Mouse (Mus musculus): Measurements from ENCODE around the gene Rnf157.

Rnf157 gene

DNA sequence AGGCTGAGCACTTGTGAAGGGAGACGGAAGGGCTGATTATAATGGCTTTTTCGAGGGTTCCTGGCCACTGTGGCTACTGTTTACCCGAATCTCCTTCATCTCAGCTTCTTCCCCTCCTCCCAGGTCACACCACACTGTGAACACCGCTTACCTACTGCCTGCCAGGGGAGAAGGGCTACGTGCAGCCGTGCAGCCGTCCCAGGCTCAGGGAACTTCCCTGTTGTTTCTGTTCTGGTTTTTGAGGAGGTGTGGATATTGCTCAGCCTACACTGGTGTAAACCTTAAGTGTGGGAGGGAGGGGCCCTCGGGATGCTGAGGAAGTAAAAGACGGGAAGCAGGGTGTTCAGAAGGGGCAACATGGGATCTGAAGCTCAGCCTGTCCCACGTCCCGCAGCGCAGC is 75.8 kb downstream of the Rnf157 start:
- DNase-seq (ENCODE audit: low spot score in 2 of 2): no peak

DNA sequence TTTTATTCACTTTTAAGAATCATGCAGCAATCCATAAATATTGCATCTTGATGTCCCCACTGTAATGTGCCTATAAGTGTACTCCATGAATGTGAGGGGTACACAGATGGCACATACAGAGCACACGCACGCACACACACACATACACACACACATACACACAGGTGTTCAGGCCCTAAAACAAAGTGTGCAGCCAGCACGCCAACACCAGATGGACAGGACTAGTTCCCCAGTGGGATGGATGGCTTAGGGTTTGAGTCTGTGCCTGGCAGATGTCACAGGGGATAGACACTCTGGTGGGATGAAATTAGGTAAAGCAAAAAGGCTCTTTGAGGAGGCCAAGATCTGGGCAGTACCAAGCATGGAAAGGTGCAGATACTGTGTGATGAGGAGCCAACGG is 76.4 kb downstream of the Rnf157 start:
- DNase-seq (ENCODE audit: low spot score in 2 of 2): no peak

DNA sequence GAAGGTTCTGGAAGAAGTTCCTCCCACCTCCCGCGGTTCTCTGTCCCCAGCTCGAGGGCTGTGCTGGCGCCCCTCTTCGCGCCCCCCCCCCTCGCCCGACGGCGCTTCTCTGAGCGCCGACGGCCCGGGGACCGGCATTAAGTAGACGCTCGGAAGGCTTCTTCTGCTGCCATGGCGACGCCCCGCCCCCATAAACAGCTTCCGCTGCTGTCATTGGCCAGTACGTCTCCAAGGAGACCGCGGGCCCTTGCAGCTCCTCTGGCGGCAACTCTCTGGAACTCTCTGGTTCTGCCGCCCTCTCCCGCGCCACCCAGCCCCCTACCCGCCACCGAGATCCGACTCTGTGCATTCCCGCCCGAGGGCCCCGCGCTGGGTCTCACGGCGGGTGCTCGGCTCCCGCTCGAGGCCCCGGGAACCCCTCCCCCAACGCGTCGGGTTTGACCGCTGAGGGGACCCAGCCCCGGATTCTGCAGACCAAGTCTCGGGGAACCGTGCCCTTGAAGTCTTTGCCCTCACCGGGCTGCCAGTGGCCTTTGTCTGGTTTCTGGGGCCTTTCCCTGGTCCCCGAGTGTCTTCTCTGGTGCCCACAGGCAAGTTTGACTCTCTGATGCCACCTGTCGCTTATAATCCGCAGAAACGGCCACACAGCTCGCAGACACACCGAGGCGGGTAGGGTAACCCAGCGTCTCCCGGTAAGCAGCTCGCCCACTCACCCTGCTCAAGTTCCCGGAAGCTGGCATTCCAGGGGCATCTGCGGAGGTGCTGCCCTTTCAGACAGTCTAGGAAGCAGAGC is 77.4 kb downstream of the Rnf157 start, which contains the start of gene Foxj1:
Gene Foxj1 (minus strand): TSS at position 156 of the 793 bp plus-strand sequence.
- peak; percentile 86 to 92 for DNase-seq (ENCODE audit: low spot score in 2 of 2)

DNA sequence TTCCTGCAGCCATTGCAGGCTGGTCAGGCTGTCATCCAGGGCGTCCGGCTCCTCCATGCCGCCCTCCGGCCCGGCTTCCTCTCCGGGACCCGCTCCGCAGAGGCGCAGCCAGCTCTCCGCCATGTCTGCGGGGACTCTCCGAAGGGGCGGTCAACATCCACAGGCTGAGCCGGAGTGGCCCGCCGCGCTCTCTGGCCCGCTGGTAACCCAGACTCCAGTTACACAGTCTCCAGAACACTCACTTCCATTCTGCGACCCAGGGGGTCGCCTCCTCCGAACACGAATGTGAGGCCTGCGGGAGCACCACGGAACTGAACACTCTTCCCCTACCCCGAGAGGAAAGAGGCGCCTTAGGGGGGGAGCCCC is 78.4 kb downstream of the Rnf157 start:
- no peak for DNase-seq (ENCODE audit: low spot score in 2 of 2)

DNA sequence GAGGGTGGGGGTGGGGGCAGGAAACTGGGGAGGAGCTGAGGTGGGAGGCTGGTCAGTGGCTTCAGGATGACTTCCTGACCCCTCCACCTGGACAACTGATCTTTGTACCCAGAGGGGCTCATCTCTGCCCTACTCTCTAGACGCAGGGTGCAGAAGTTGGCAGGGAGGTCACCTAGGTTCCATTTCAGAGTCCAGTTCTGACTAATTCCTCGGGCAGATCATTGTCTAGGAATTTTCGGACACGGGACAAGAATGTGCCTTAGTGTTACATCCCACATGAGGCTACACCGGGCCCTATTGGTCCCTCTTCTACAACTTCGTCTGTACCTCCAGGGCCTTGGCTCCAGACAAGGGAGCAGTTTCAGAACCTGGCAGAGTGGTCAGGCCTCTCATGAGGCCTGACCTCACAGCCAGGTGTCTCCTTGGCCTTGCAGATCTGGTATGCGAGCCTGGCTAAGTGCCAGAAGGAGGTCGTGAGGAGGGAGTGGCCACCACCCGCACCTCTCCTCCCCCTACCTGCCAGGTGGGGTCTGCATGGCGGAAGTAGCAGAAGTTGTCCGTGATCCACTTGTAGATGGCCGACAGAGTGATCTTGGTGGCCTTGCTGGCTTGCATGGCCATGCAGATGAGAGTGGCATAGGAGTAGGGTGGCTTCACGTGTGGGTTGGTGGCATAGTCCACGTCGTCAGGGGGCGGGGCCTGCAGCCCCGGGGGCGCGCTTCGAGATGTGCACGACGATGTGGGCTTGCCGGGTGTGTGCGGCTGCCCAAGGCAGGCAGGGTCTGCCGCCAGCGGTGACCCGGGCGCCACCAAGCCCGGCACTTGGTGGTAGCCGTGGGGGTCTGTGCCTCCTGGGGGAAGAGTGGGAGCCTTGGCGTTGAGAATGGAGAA is 79.1 kb downstream of the Rnf157 start:
- DNase-seq (ENCODE audit: low spot score in 2 of 2): no peak

DNA sequence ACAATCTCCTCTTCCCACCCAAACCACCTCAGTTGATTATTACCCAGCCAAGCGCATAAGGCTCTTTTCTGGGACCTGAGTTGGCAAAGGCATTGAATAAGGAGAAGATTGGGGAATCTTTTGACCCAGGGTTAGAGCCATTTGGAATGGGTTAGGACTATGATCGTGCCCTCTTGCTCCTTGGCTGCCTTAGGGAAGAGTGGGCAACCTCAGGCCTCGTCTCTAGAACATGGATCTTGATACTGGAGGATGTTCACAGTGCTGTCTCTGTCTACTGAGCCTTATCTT is 79.9 kb downstream of the Rnf157 start:
- DNase-seq (ENCODE audit: low spot score in 2 of 2): no peak

DNA sequence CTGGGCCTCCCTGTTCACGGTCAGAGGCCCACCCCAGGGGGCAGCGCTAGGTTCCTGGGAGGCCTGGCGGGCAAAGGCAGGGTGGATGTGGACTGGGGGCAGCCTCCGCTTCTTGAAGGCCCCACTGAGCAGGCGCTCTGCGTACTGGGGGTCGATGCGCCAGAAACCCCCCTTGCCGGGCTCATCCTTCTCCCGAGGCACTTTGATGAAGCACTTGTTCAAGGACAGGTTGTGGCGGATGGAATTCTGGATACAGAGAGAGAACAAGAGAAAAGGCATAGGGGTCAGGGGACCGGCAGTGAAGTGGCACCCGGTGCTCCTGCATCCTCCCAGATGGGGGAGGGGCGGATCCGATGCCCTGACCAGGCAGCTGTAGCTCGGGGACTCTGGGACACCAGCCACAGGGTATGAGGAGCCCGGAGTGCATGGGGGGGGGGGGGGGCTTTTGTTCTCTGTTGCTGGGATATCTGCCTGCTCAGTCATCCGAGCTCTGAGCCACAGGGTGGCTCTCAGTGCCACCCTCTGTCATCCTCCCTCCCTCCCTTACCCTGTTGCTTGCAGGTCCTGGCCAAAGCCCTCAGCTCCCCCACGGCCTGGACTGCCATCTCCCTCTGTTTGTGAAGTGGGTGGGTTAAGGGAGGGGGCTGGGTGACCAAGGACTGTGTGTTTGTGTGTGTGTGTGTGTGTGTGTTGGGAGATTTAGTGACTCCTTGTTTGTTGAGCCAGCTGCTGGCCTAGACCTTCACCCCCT is 80.4 kb downstream of the Rnf157 start:
- no peak for DNase-seq (ENCODE audit: low spot score in 2 of 2)

DNA sequence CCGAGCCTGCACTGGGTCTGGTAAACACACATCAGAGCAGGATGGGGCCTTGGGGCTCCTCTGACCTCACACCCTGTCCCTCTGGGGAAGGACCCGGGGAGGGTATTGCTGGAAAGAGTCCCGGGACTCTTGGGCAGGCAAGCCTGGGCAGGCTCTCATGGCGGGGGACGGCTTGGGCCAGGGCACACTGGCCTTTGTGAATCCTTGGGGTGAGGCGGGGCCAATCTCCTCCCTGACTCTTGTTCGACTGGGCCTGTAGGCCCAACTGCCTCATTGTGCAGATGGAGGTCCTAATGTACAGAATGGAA is 82.7 kb downstream of the Rnf157 start:
- DNase-seq (ENCODE audit: low spot score in 2 of 2): no peak

DNA sequence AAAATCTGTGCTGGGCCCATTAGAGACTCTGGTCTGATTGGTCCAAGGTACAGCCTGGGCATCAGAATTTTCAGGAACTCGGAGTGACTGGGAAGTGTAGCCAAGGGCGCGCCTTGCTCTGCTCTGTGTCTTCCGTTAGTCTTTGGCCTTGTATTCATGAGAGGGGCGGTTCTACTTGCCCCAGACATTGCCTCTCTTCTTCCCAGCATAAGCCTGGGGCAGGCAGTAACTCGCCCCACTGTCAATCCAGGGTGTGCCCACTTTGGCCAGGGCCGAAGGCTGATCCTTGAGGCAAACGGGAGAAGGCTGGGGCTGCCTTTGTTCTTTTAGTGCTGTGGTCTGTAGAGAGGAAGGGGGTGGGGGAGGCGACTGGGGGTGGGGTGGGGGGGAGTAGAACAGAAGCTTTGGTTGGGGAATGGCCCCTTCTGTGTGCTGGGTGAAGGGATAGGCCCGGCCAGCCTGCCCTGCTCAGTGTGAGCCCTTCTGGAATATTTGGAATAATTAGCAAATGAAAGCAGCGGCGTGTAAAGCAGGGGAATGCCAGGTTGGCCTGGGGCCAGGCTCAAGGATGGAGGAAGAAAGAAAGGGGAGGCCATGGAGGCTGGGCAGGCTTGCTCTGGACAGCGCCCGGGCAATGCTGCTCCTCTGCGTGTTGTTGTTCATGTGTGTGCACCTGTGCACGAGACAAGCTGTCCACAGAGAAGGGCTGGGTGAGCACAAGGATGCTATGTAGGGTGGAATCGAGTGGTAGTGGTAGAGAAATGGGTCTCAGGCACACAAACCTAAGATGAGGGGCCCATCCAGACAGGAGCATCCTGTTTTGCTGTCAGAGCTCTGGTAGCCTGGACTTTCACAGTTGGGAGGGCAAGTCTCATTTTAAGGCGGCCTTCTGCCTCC is 83.3 kb downstream of the Rnf157 start:
- DNase-seq (ENCODE audit: low spot score in 2 of 2): no peak

DNA sequence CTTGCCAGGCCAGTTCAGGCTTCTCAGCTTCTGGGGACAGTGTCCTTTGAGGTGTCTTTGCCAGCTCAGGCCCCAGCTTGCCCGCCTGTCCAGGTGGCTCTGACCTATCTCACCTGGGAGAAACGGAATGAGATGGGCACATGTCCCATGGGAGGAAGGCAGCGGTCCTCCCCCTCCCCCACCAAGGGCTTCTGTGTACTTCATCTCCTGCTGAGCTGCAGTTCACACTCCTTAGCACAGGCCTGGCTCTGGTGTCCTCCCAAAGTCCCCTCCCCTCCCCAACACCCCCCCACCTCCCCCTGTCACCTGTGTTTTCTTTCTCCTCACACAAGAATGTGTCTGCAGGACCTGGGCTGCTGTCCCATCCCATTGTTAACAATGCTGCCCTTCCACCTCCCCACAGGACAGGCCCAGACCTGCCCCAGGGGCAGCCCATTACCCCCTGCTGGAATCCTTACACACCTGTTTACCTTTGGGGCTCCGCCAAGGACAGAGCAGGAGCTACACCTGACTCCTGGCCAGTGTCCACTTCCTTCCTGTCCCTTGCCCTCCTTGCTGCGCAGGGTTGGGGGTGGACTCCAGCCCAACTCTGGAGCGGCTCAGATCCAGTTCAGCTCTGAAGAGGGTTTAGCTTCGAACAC is 85.7 kb downstream of the Rnf157 start:
- DNase-seq (ENCODE audit: low spot score in 2 of 2): no peak

DNA sequence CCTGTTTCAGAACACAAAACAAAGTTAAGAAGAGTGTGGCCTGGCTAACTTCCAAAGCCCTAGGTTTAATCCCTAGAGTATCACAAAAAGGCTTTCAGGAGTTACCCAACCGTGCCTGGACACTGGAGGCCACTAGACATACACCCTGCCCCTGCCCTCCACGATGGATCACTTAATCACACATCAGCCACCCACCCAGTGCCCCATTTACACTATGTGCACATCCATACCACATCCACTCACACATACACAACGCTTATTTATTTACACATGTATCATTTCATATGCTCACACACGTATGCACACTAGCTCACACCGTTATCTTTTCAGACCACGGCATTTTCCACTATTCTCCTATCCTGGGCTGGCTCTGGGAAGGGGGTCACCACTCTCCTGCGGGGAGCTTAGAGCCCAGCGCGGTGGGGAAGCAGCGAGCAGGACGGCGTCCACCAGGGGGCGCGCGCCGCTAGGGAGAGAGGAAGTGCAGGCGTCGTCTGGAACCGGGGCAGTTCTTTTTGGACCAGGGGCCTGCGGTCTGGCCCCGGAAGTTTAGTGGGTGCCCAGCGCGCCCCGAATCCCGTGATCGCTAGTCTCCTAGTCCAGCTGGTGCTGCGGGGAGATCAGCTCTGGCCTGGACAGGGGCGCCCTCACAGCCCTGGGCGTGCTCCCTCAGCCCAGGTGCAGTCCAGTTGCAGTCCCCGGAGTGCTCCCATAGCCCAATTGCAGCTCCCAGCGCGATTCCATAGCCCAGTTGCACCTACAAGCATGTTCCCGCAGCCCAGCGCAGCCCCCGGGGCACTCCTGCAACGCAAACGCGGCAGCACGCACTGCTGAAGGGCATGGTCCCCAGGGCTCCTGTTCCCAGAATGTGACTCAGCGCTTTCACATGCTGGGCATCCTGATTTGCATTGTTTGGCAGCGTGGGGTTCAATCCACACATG is 93.8 kb downstream of the Rnf157 start:
- DNase-seq (ENCODE audit: low spot score in 2 of 2): peak; percentile 78 to 91

DNA sequence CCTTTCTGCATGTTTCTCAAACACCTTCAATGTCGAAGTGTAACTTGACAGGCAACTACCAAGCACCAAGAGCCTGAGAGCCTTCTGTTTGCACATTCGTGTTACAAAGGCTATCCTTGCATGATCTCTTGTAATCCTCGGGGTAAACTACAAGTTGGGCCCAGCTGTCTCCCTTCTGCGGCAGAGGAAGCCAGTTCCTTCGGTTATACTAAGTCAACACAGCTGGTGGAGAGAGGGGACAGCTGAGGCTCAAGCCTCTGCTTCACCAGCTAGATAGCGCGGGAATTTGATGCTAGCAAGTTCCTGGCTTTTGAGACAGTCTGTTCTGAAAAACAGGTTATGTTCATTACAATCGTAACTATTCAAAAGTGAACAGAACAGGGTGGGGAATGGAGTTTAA is 100.5 kb downstream of the Rnf157 start:
- no peak for DNase-seq (ENCODE audit: low spot score in 2 of 2)

DNA sequence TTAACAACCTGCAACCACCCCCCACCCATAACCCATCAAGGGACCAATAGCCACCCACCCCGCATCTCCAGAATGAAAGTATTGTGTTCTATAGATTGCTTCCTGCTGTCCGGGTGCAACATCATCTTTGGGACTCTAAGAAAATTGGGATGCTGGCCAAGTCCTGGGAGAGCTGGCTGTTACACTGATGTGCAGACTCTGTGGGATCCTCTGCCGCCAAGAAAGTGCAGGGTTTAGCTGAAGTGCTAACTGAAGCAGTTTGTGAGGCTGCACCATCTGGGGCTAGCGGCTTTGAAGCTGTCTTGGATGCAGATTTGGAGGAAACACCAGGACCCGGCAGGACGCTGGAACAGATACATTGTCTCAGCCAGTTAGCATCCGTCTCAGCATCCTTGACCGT is 101.7 kb downstream of the Rnf157 start:
- DNase-seq (ENCODE audit: low spot score in 2 of 2): no peak

DNA sequence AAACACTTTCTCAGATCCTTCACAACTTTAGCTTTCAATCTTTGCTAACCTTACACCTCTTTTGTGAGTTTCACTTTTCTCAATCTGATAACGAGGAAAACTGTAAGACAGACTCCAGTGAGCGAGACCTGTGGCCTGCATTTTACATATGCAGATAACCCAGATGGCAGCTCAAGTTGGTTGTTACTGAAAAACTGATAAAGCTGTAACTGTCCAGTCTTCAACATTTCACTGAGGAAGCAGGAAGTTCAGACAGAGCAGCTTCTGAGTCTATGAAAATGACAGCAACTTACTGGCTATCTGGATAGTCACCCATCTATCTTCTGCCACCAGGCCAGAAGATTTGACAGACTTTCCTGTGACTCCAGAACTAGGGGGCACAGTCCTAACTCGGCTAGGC is 103.2 kb downstream of the Rnf157 start:
- DNase-seq (ENCODE audit: low spot score in 2 of 2): no peak

DNA sequence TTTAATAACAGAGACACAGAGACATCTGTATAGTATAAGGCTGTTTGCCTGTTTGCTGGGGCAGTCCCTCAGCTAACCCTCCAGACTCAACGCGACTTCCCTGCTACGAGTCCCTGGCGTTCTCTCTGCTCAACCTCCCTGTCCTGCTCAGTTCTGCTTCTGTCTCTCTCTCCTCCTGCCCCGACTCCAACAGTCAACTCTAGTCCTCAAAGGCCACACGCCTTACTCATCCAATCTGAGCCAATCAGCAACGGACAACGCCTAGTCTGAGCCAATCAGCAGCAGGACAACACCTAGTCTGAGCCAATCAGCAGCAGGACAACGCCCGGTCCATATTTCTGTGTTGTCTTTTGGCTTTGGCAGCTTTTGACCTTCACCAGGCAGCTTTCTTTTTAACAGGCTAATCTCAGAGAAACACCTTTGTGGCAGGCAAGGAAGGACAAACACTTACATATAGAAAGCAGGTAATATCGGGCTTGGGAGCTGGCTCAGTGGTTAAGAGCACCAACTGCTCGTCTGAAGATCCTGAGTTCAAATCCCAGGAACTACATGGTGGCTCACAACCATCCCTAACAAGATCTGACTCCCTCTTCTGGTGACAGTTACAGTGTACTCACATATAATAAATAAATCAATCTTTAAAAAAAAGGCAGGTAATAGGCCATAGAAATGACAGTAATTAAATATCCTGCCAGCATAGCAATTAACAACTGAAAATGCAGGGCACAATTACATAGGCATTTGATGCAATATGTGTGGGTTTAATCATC is 104.9 kb downstream of the Rnf157 start:
- DNase-seq (ENCODE audit: low spot score in 2 of 2): no peak

DNA sequence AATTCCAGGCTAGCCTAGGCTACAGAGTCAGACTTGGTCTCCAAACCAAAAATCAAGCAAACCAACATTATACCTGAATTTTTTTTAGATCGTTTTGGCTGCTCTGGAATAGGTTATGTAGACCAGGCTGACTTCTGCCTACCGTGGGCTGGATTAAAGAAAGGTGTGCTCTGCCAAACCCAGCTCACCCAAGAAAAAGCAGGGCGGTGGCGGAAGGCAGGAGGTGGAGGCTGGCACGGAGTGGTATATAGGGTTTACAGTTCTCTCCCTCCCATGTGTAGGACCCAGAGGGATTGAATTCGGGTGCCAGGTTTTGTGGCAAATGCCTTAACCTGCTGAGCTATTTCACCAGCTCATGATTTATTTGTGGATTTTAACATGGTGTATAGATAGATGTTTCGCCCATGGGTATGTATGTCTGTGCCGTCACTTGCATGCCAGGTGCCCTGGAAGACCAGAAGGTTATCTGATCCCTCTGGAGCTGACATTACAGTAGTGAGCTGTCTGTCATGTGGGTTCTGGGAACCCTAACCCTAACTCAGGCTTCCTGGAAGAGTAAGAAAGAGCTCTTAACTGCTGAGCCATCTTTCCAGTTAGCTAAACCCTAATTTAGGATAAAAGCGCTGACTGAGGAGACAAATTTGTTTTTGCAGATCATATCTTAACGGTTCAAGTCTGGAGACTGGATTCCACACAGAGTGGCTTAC is 105.7 kb downstream of the Rnf157 start, which contains the start of gene Exoc7:
Gene Exoc7 (minus strand): TSS at position 215 of the 707 bp plus-strand sequence.
- DNase-seq (ENCODE audit: low spot score in 2 of 2): no peak

DNA sequence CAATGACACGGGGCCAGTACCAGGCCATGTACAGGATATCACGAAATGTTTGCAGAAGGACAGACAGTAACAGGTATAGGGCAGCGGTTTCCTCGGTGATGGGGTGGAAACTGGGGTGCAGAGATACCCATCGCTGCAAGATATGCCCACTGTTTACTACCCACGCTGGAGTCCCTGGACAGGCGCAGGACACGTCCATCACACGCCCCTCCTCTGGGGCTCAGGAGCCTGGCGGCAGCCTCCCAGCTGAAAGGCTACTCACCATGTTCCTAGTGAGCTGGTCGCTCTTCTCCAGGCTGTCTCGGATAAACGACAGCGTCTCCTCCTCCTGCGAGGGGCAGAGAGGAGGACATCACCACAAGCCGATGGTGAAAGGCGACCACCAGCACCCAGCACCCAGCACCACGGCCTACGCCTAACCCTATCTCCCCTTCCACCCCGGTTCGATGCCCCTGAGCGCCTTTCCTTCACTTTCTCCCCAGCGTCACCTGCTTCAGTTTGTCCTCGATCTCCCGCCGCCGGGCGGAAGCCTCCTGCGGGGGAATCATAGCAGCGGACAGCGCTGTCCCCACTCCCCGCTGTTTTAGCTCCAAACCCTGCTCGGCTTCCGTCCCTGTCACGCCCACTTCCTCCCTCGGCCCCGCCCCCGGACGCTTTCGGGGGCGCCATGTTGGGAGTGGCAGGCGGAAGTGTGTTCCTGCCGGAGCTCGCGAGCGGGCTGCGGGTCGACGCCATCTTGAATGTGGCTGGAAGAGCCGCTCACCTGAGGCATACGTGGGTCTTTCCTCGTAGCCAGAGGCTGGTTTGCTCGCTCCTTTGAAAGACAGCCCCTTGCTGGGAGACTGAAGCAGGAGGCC is 106.5 kb downstream of the Rnf157 start:
- DNase-seq (ENCODE audit: low spot score in 2 of 2): peak; percentile 88 to 92

DNA sequence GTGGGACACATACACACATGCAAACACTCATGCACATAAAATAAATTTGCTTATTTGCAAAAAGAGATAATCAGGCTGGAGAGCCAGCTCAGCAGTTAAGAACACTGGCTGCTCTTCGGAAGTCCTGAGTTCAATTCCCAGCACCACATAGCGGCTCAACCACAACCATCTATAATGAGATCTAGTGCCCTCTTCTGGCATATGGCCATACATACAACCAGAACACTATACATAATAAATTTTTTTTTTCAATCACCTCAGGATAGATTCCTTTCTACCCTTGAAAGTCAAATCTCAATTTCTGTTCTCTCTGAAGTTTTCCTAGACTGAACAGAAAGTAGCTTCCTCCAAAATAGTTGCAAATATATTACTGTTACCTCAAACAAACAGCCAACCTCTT is 107.4 kb downstream of the Rnf157 start:
- DNase-seq (ENCODE audit: low spot score in 2 of 2): no peak
